Mouse (Mus musculus): ENCODE measurements around the gene Gpatch8.

DNA sequence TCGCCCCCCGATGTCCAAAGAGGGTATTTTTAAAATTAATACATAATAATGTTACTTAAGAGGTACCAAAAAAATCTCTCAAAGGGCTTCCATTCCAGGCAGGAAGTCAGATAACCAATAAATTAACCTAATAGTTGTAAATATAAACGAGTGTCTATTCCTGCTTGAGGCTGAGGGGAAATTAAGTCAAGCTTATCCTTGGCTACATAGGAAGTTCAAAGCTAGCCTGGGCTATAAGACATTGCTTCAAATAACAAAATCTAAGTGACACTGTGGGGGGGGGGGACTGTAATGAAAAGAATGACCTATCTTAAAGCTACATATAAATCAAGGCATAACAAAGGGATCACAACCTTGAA lies 503 bp upstream of the Gpatch8 start:
- TF ChIP-seq GATA1 (IDR thresholded peaks at IDR 0.05; ENCODE audit: low read length), result no peak
- no peak for TF ChIP-seq TAL1 (IDR thresholded peaks at IDR 0.05; ENCODE audit: low read length)
